Mouse (Mus musculus): Measurements from ENCODE around the gene Tuba8. TPM values are rescaled to one million over a fixed set of nuclear protein-coding genes. Genes with fewer than 3 reads are reported as not detected.
A peak's percentile ranks its signal among the peaks of the same experiment; 100 is the strongest.

Gene Tuba8
- polyA plus RNA-seq, 1 experiment from 2014 or later, result 11.5 TPM

- Histone ChIP-seq H3K9me3 (ENCODE audit: control insufficient read depth, low read length) (no peaks in the 10 kb centered on the region), H3K4me3 (ENCODE audit: low read depth, low read length) (no peak overlapping the region), H3K9ac (ENCODE audit: low read depth, low read length) (no peak overlapping the region), H3K4me2 (no peak overlapping the region), H3K27ac (ENCODE audit: low read depth, low read length) (no peak overlapping the region), H3K4me1 (replicated peaks; ENCODE audit: control insufficient read depth, insufficient read depth, low read length) (peaks cover 14% of the 10 kb centered on the region), H3K36me3 (ENCODE audit: control insufficient read depth, insufficient read depth, low read length) (no peaks in the 10 kb centered on the region), H3K27me3 (replicated peaks; ENCODE audit: control insufficient read depth, insufficient read depth, low read length) (no peaks in the 10 kb centered on the region)
- 67% methylated on average over 4 of the region's 4 CpGs for WGBS
- ATAC-seq (replicated peaks; ENCODE audit: low FRiP score), result no peak
- no peak for DNase-seq (ENCODE audit: low spot score)
These were observed 8.9 kb downstream of the Tuba8 start for GRCm38 (mm10) chr6:121219406-121219805.

GRCm38 (mm10) chr6:121220181-121220580, 9.7 kb downstream of the Tuba8 start:
- H3K27ac ChIP-seq (ENCODE audit: low read depth, low read length), result no peak overlapping the region
- WGBS, result 89% methylated on average over 10 of the region's 10 CpGs
- H3K9ac ChIP-seq (ENCODE audit: low read depth, low read length), result no peak overlapping the region
- H3K36me3 ChIP-seq (ENCODE audit: control insufficient read depth, insufficient read depth, low read length), result no peaks in the 10 kb centered on the region
- no peak overlapping the region for H3K4me2 ChIP-seq
- DNase-seq (ENCODE audit: low spot score) (no peak), ATAC-seq (replicated peaks; ENCODE audit: low FRiP score) (no peak)
- H3K4me1 ChIP-seq (replicated peaks; ENCODE audit: control insufficient read depth, insufficient read depth, low read length), result peaks cover 14% of the 10 kb centered on the region
- no peak overlapping the region for H3K4me3 ChIP-seq (ENCODE audit: low read depth, low read length)
- no peaks in the 10 kb centered on the region for H3K27me3 ChIP-seq (replicated peaks; ENCODE audit: control insufficient read depth, insufficient read depth, low read length)
- no peaks in the 10 kb centered on the region for H3K9me3 ChIP-seq (ENCODE audit: control insufficient read depth, low read length)

- no peaks in the 10 kb centered on the region for H3K36me3 ChIP-seq (ENCODE audit: control insufficient read depth, insufficient read depth, low read length)
- peaks cover 16% of the 10 kb centered on the region for H3K4me1 ChIP-seq (replicated peaks; ENCODE audit: control insufficient read depth, insufficient read depth, low read length)
- no peak overlapping the region for H3K9ac ChIP-seq (ENCODE audit: low read depth, low read length)
- H3K27me3 ChIP-seq (replicated peaks; ENCODE audit: control insufficient read depth, insufficient read depth, low read length), result no peaks in the 10 kb centered on the region
- 84% methylated on average over 8 of the region's 8 CpGs for WGBS
- DNase-seq (ENCODE audit: low spot score) (no peak), ATAC-seq (replicated peaks; ENCODE audit: low FRiP score) (no peak)
- no peak overlapping the region for H3K27ac ChIP-seq (ENCODE audit: low read depth, low read length)
- H3K4me3 ChIP-seq (ENCODE audit: low read depth, low read length), result no peak overlapping the region
- no peaks in the 10 kb centered on the region for H3K9me3 ChIP-seq (ENCODE audit: control insufficient read depth, low read length)
- no peak overlapping the region for H3K4me2 ChIP-seq
These were observed 11.5 kb downstream of the Tuba8 start for GRCm38 (mm10) chr6:121221876-121222597.

- 88% methylated on average over 14 of the region's 14 CpGs for WGBS
- Histone ChIP-seq H3K4me2 (no peak overlapping the region), H3K36me3 (ENCODE audit: control insufficient read depth, insufficient read depth, low read length) (no peaks in the 10 kb centered on the region), H3K4me1 (replicated peaks; ENCODE audit: control insufficient read depth, insufficient read depth, low read length) (peaks cover 16% of the 10 kb centered on the region), H3K4me3 (ENCODE audit: low read depth, low read length) (no peak overlapping the region), H3K27ac (ENCODE audit: low read depth, low read length) (no peak overlapping the region), H3K9ac (ENCODE audit: low read depth, low read length) (no peak overlapping the region), H3K27me3 (replicated peaks; ENCODE audit: control insufficient read depth, insufficient read depth, low read length) (no peaks in the 10 kb centered on the region), H3K9me3 (ENCODE audit: control insufficient read depth, low read length) (no peaks in the 10 kb centered on the region)
- ATAC-seq (replicated peaks; ENCODE audit: low FRiP score) (no peak), DNase-seq (ENCODE audit: low spot score) (no peak)
These were observed 12.5 kb downstream of the Tuba8 start for GRCm38 (mm10) chr6:121223001-121223400.

- H3K27me3 ChIP-seq (replicated peaks; ENCODE audit: control insufficient read depth, insufficient read depth, low read length), result no peaks in the 10 kb centered on the region
- H3K4me2 ChIP-seq, result no peak overlapping the region
- 54% methylated on average over 5 of the region's 5 CpGs for WGBS
- no peak for ATAC-seq (replicated peaks; ENCODE audit: low FRiP score)
- DNase-seq (ENCODE audit: low spot score), result no peak
- peak overlapping the region; percentile 28; the same call in 1 of the 2 replicates for H3K27ac ChIP-seq (ENCODE audit: low read depth, low read length)
- no peaks in the 10 kb centered on the region for H3K9me3 ChIP-seq (ENCODE audit: control insufficient read depth, low read length)
- peaks cover 16% of the 10 kb centered on the region for H3K4me1 ChIP-seq (replicated peaks; ENCODE audit: control insufficient read depth, insufficient read depth, low read length)
- no peak overlapping the region for H3K4me3 ChIP-seq (ENCODE audit: low read depth, low read length)
- H3K36me3 ChIP-seq (ENCODE audit: control insufficient read depth, insufficient read depth, low read length), result no peaks in the 10 kb centered on the region
- no peak overlapping the region for H3K9ac ChIP-seq (ENCODE audit: low read depth, low read length)
These were observed 13.6 kb downstream of the Tuba8 start for GRCm38 (mm10) chr6:121224067-121224466.

GRCm38 (mm10) chr6:121224993-121225392, 14.5 kb downstream of the Tuba8 start:
- ATAC-seq (replicated peaks; ENCODE audit: low FRiP score) (0 out of 2 replicates have a peak, but pooled peaks have one; percentile 24), DNase-seq (ENCODE audit: low spot score) (no peak)
- Histone ChIP-seq H3K27me3 (replicated peaks; ENCODE audit: control insufficient read depth, insufficient read depth, low read length) (no peaks in the 10 kb centered on the region), H3K4me2 (peak overlapping the region; percentile 18), H3K4me1 (replicated peaks; ENCODE audit: control insufficient read depth, insufficient read depth, low read length) (peaks cover 16% of the 10 kb centered on the region), H3K36me3 (ENCODE audit: control insufficient read depth, insufficient read depth, low read length) (no peaks in the 10 kb centered on the region), H3K9ac (ENCODE audit: low read depth, low read length) (no peak overlapping the region), H3K27ac (ENCODE audit: low read depth, low read length) (peak overlapping the region; percentile 50; the same call in 1 of the 2 replicates), H3K4me3 (ENCODE audit: low read depth, low read length) (no peak overlapping the region), H3K9me3 (ENCODE audit: control insufficient read depth, low read length) (no peaks in the 10 kb centered on the region)
- 9% methylated on average over 6 of the region's 6 CpGs for WGBS

GRCm38 (mm10) chr6:121226043-121226442, 15.5 kb downstream of the Tuba8 start:
- ATAC-seq (replicated peaks; ENCODE audit: low FRiP score) (peak; percentile 41; the same call in 1 of the 2 replicates), DNase-seq (ENCODE audit: low spot score) (no peak)
- Histone ChIP-seq H3K4me3 (ENCODE audit: low read depth, low read length) (no peak overlapping the region), H3K27me3 (replicated peaks; ENCODE audit: control insufficient read depth, insufficient read depth, low read length) (no peaks in the 10 kb centered on the region), H3K27ac (ENCODE audit: low read depth, low read length) (0 out of 2 replicates have a peak overlapping the region, but pooled peaks have one; percentile 50), H3K4me2 (no peak overlapping the region), H3K36me3 (ENCODE audit: control insufficient read depth, insufficient read depth, low read length) (no peaks in the 10 kb centered on the region), H3K9me3 (ENCODE audit: control insufficient read depth, low read length) (no peaks in the 10 kb centered on the region), H3K9ac (ENCODE audit: low read depth, low read length) (no peak overlapping the region), H3K4me1 (replicated peaks; ENCODE audit: control insufficient read depth, insufficient read depth, low read length) (peaks cover 16% of the 10 kb centered on the region)
- 46% methylated on average over 4 of the region's 4 CpGs for WGBS

GRCm38 (mm10) chr6:121226744-121227143, 16.2 kb downstream of the Tuba8 start:
- Histone ChIP-seq H3K4me3 (ENCODE audit: low read depth, low read length) (no peak overlapping the region), H3K9ac (ENCODE audit: low read depth, low read length) (no peak overlapping the region), H3K9me3 (ENCODE audit: control insufficient read depth, low read length) (no peaks in the 10 kb centered on the region), H3K27me3 (replicated peaks; ENCODE audit: control insufficient read depth, insufficient read depth, low read length) (no peaks in the 10 kb centered on the region), H3K36me3 (ENCODE audit: control insufficient read depth, insufficient read depth, low read length) (no peaks in the 10 kb centered on the region), H3K4me1 (replicated peaks; ENCODE audit: control insufficient read depth, insufficient read depth, low read length) (peaks cover 16% of the 10 kb centered on the region), H3K27ac (ENCODE audit: low read depth, low read length) (no peak overlapping the region), H3K4me2 (no peak overlapping the region)
- DNase-seq (ENCODE audit: low spot score) (no peak), ATAC-seq (replicated peaks; ENCODE audit: low FRiP score) (no peak)
- WGBS, result 65% methylated on average over 2 of the region's 2 CpGs

- H3K36me3 ChIP-seq (ENCODE audit: control insufficient read depth, insufficient read depth, low read length), result no peaks in the 10 kb centered on the region
- no peak overlapping the region for H3K4me2 ChIP-seq
- WGBS, result 66% methylated on average over 8 of the region's 8 CpGs
- H3K27ac ChIP-seq (ENCODE audit: low read depth, low read length), result no peak overlapping the region
- no peak overlapping the region for H3K9ac ChIP-seq (ENCODE audit: low read depth, low read length)
- no peak for ATAC-seq (replicated peaks; ENCODE audit: low FRiP score)
- no peaks in the 10 kb centered on the region for H3K9me3 ChIP-seq (ENCODE audit: control insufficient read depth, low read length)
- H3K4me1 ChIP-seq (replicated peaks; ENCODE audit: control insufficient read depth, insufficient read depth, low read length), result peaks cover 16% of the 10 kb centered on the region
- H3K4me3 ChIP-seq (ENCODE audit: low read depth, low read length), result no peak overlapping the region
- DNase-seq (ENCODE audit: low spot score), result no peak
- H3K27me3 ChIP-seq (replicated peaks; ENCODE audit: control insufficient read depth, insufficient read depth, low read length), result no peaks in the 10 kb centered on the region
These were observed 17.9 kb downstream of the Tuba8 start for GRCm38 (mm10) chr6:121228421-121228820.
